Mouse (Mus musculus): ENCODE results near the gene Gm8108.
"Not testable (repeated sequence)": the region's sequence is repeated elsewhere in the genome, so short reads cannot be mapped to it uniquely, and the experiment has no call there.

DNA sequence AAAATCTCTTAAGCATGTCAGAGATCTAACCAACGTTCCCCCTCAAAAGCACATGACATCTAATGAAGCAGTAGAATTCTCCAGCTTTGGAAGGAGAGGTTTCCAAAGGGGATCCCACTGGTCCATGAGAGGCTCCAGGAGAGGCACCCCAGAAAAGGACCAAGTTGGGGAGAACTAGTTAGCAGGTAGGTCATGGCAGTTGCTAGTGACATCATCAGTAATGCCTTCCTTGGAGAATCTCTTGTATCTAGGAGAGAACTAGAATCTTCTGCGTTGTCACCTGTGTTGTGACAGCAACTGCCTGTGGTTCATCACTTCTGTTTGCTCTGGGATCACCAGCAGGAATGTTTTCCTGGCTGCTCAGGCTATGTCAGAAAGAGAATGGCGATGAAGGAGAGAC lies 26.5 kb upstream of the Gm8108 start, which contains the start of gene Gm3115:
- not testable (repeated sequence) for TF ChIP-seq CTCF (conservative IDR thresholded peaks at IDR 0.05; ENCODE audit: insufficient read depth, insufficient read length, low read depth, low read length); POLR2A (IDR thresholded peaks at IDR 0.05; ENCODE audit: low read depth, low read length)

Data from kidney, adult 2 months (tissue).